Mouse (Mus musculus) forebrain, embryonic 11.5 days (tissue): ENCODE measurements around the gene Pi4k2a. TPM values are rescaled to one million over a fixed set of nuclear protein-coding genes. Genes with fewer than 3 reads are reported as not detected.
"Not testable (repeated sequence)": the region's sequence is repeated elsewhere in the genome, so short reads cannot be mapped to it uniquely, and the experiment has no call there.

Experiments used
- ATAC-seq: fragments of 200-750 bp; cut with Nextera tagmentation; replicated peaks from 2 replicates; pipeline ENCODE4 v1.8.0; 2017; ENCODE audit warnings: moderate TSS enrichment; ENCODE audit not compliant: low FRiP score
- DNase-seq: peaks from one replicate; pipeline ENCODE4 v3.0.0-alpha.2; 2017; ENCODE audit warnings: low spot score
- H3K27ac ChIP-seq: fragments of 300-500 bp; sonication (generic); 2 replicates; pipeline ENCODE4 v1.5.1; 2014; ENCODE audit warnings: low read depth, low read length
- H3K27me3 ChIP-seq: fragments of 300-500 bp; sonication (generic); 2 replicates; pipeline ENCODE4 v1.6.1; 2014; ENCODE audit warnings: mild to moderate bottlenecking, low read length, mixed read lengths; ENCODE audit not compliant: control insufficient read depth, insufficient read depth
- H3K36me3 ChIP-seq: fragments of 300-500 bp; sonication (generic); 2 replicates; pipeline ENCODE4 v1.6.1; 2014; ENCODE audit warnings: mild to moderate bottlenecking, low read length, moderate library complexity, mixed read lengths; ENCODE audit not compliant: control insufficient read depth, insufficient read depth
- H3K4me1 ChIP-seq: fragments of 300-500 bp; sonication (generic); replicated peaks from 2 replicates; pipeline ENCODE4 v1.6.1; 2014; ENCODE audit warnings: low read length, mixed read lengths; ENCODE audit not compliant: control insufficient read depth, insufficient read depth
- H3K4me2 ChIP-seq: fragments of 300-500 bp; sonication (generic); 2 replicates; pipeline ENCODE4 v1.6.1; 2014; ENCODE audit warnings: low read depth, mild to moderate bottlenecking, low read length, moderate library complexity, mixed read lengths; ENCODE audit not compliant: severe bottlenecking
- H3K4me3 ChIP-seq: fragments of 300-500 bp; sonication (generic); 2 replicates; pipeline ENCODE4 v1.5.1; 2014; ENCODE audit warnings: low read depth, low read length
- H3K9ac ChIP-seq: fragments of 300-500 bp; sonication (generic); 2 replicates; pipeline ENCODE4 v1.6.1; 2014; ENCODE audit warnings: low read length
- H3K9me3 ChIP-seq: fragments of 300-500 bp; sonication (generic); 2 replicates; pipeline ENCODE4 v1.6.1; 2016; ENCODE audit warnings: low read length, mixed read lengths; ENCODE audit not compliant: control insufficient read depth
- WGBS: fragments of 180-500 bp; shearing (Covaris S2); extraction: QIAGEN DNeasy Blood & Tissue Kit; methylation state at CpG from one replicate; pipeline ENCODE4 v1.1.7; 2014; 5-methylcytosine and 5-hydroxymethylcytosine counted together
- polyA plus RNA-seq: library from polyadenylated mRNA; unstranded; fragments of >200 nt; fragmentation: Nextera tagmentation; extraction: Ambion mirVana; gene quantifications from 2 replicates; pipeline ENCODE4 v1.2.1, GENCODE M21; 2014

The Pi4k2a gene
- polyA plus RNA-seq, 1 experiment from 2014 or later, result 29.0 TPM

DNA sequence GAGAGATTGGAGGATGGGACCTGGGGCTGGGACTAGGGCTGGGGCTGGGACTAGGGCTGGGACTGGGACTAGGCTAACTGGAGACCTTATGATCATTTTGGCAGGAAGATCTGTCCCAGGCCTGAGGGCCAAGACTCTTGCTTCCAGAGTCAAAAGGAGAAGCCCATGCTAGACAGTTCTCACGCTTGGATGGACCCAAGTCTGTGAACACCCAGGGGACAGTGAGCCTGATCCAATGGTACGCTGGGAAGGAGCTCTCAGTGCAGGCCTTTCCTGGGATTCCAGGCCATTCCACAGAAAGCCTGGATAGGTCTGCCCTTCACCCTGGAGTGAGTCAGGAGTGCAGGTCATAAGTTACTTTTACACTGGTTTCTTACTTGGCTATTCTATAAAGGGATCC lies 15.2 kb upstream of the Pi4k2a start:
- ATAC-seq (no peak), DNase-seq (no peak)
- no peaks in the 10 kb centered on the region for H3K4me1 ChIP-seq
- H3K9ac ChIP-seq, result no peak overlapping the region
- H3K4me3 ChIP-seq, result no peak overlapping the region
- no peaks in the 10 kb centered on the region; the same call in 1 of the 2 replicates for H3K36me3 ChIP-seq
- H3K27me3 ChIP-seq, result no peaks in the 10 kb centered on the region
- 87% methylated on average over 2 of the region's 2 CpGs for WGBS
- no peak overlapping the region for H3K4me2 ChIP-seq
- H3K27ac ChIP-seq, result no peak overlapping the region
- no peaks in the 10 kb centered on the region for H3K9me3 ChIP-seq

- Histone ChIP-seq H3K27ac (no peak overlapping the region), H3K4me2 (no peak overlapping the region), H3K27me3 (no peaks in the 10 kb centered on the region), H3K4me1 (no peaks in the 10 kb centered on the region), H3K36me3 (no peaks in the 10 kb centered on the region; the same call in 1 of the 2 replicates), H3K4me3 (no peak overlapping the region), H3K9ac (no peak overlapping the region), H3K9me3 (no peaks in the 10 kb centered on the region)
- ATAC-seq (no peak), DNase-seq (no peak)
- WGBS, result 93% methylated on average over 16 of the region's 16 CpGs
Measured at GRCm38 (mm10) chr19:42075992-42076391, 14.3 kb upstream of the Pi4k2a start.

DNA sequence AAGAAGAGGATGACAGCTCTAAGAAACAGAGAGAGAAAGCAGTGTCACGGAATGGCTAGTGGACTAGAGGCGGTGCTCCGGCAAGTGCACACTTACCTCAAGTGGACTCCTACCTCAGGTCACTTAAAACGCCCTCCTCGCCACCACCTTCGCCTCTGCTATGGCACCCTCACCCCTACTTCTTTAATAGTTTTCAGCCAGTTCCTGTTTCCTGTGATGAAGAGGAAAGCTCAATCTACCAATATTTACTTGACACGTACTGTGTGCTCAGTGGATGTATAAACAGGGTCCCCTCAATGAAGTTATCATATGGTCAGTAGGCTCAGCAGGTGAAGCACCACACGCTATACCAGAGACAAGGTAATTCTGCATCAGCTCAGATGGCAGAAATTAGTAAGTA lies 11.7 kb upstream of the Pi4k2a start:
- no peaks in the 10 kb centered on the region; the same call in 1 of the 2 replicates for H3K36me3 ChIP-seq
- no peak overlapping the region for H3K4me2 ChIP-seq
- H3K4me3 ChIP-seq, result no peak overlapping the region
- no peaks in the 10 kb centered on the region for H3K9me3 ChIP-seq
- WGBS, result 91% methylated on average over 8 of the region's 8 CpGs
- DNase-seq (no peak), ATAC-seq (no peak)
- no peaks in the 10 kb centered on the region for H3K27me3 ChIP-seq
- no peak overlapping the region for H3K27ac ChIP-seq
- H3K9ac ChIP-seq, result no peak overlapping the region
- no peaks in the 10 kb centered on the region for H3K4me1 ChIP-seq

DNA sequence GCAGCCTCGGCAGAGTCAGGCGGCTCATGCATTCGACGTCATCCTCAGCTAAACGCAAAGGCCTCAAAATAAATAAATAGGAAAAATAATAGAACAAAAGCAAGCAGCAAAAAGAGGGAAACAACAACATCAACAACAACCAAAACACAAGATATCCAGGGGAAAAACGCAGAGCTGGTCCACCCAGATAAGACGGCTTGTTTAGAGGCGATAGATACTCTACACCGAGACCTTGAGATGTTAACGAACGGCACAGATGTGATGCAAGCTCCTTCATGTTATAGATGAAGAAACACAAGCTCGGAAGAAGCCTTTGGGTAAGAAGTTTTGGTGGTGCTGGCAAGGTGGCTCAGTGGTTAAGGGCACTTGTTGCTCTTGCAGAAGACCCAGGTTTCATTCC lies 11.3 kb upstream of the Pi4k2a start:
- H3K27me3 ChIP-seq, result no peaks in the 10 kb centered on the region
- H3K4me1 ChIP-seq, result no peaks in the 10 kb centered on the region
- H3K4me3 ChIP-seq, result no peak overlapping the region
- H3K27ac ChIP-seq, result no peak overlapping the region
- no peaks in the 10 kb centered on the region for H3K9me3 ChIP-seq
- ATAC-seq, result no peak
- H3K4me2 ChIP-seq, result no peak overlapping the region
- no peak for DNase-seq
- WGBS, result 92% methylated on average over 12 of the region's 12 CpGs
- no peak overlapping the region for H3K9ac ChIP-seq
- H3K36me3 ChIP-seq, result no peaks in the 10 kb centered on the region; the same call in 1 of the 2 replicates

DNA sequence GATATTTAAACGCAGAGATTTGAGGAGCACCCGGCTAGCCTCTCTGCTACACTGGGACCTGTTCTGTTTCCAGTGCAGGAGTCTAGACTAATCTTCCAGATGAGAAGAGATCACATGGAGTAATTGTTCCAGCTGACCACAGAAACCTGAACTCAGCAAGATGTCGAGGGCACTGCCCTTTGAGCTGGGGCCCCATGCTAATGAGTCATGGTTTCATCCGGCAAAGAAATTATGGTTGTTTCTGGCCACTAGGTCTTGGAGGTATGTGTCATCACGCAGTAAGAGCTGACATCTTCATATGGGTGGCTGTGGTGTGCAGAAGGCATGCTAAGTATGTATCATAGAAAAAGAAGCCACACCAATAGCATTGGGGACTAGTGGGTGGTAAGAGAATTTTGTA lies 10.3 kb upstream of the Pi4k2a start:
- ATAC-seq, result no peak
- DNase-seq, result no peak
- Histone ChIP-seq H3K4me2 (no peak overlapping the region), H3K27ac (no peak overlapping the region), H3K9ac (no peak overlapping the region), H3K4me1 (no peaks in the 10 kb centered on the region), H3K4me3 (no peak overlapping the region), H3K36me3 (no peaks in the 10 kb centered on the region; the same call in 1 of the 2 replicates), H3K9me3 (no peaks in the 10 kb centered on the region), H3K27me3 (no peaks in the 10 kb centered on the region)
- WGBS, result 85% methylated on average over 5 of the region's 5 CpGs

DNA sequence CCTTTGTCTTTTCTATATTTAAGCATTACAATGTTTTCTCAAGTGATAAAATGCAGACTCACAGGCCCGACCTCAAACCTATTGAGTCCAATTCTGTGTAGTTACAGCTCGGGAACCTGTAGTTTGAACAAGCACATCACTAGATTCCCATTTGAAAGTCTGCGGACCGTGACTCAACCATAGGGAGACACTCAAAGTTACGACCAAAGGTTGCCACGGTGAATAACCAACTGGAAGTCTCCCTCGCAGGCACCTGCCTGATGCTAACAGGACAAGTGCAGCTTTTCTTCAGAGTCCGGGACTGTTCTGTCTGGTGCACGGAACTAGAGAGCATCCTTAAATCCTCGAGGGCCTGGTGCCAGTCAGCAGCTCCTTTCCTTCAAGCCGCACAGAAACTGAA lies 9.8 kb upstream of the Pi4k2a start:
- WGBS, result 89% methylated on average over 11 of the region's 11 CpGs
- H3K4me3 ChIP-seq, result no peak overlapping the region
- H3K36me3 ChIP-seq, result no peaks in the 10 kb centered on the region; the same call in 1 of the 2 replicates
- H3K4me2 ChIP-seq, result no peak overlapping the region
- H3K4me1 ChIP-seq, result 0 out of 2 replicates have a peak, but pooled peaks cover 1% of the 10 kb centered on the region
- no peak for DNase-seq
- H3K9me3 ChIP-seq, result no peaks in the 10 kb centered on the region
- H3K27me3 ChIP-seq, result no peaks in the 10 kb centered on the region
- no peak for ATAC-seq
- H3K9ac ChIP-seq, result no peak overlapping the region
- no peak overlapping the region for H3K27ac ChIP-seq

DNA sequence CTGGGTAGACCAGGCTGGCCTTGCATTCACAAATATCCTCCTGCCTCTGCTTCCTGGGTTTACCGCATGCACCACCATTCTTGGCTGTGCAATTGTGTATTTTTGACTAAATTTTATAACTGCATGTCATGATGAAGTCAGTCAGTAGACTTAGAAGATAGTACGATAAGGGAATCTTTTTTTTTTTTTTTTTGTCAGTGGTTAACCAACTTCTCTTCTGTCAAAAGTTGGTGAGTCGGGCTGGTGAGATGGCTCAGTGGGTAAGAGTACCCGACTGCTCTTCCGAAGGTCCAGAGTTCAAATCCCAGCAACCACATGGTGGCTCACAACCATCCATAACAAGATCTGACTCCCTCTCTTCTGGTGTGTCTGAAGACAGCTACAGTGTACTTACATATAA lies 8.7 kb upstream of the Pi4k2a start:
- not testable (repeated sequence) for H3K9me3 ChIP-seq, H3K9ac ChIP-seq, H3K4me2 ChIP-seq, H3K4me3 ChIP-seq, H3K4me1 ChIP-seq, H3K36me3 ChIP-seq, H3K27me3 ChIP-seq, H3K27ac ChIP-seq, DNase-seq, ATAC-seq
- 95% methylated on average over 5 of the region's 5 CpGs for WGBS

DNA sequence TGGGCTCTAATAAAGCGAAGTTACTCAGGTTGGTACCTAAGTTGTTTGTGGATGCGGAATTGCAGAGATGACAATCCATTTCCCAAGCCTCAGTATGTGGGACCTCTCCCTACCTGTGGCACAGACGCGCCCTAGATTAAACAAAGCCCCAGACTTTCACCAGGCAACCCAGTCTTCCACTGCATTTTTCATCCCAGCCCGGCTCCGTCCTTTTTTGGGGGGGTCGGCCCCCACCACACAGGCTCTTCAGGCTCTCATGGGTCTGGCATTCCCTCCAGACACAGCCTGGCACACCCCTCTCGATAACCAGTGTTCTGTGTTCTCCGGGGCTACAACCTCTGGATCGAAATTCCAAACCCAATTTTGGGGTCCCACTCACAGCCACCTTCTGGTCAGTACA lies 4.6 kb upstream of the Pi4k2a start:
- no peak overlapping the region for H3K27ac ChIP-seq
- DNase-seq (no peak), ATAC-seq (no peak)
- H3K9me3 ChIP-seq, result no peaks in the 10 kb centered on the region
- peak overlapping the region; percentile 76 for H3K4me3 ChIP-seq
- H3K4me1 ChIP-seq, result peaks cover 6% of the 10 kb centered on the region; the same call in 1 of the 2 replicates
- WGBS, result 8% methylated on average over 10 of the region's 10 CpGs
- peak overlapping the region; percentile 81 for H3K4me2 ChIP-seq
- H3K36me3 ChIP-seq, result no peaks in the 10 kb centered on the region
- H3K9ac ChIP-seq, result peak overlapping the region; percentile 83
- H3K27me3 ChIP-seq, result no peaks in the 10 kb centered on the region

GRCm38 (mm10) chr19:42086166-42086565 lies 4.1 kb upstream of the Pi4k2a start, which contains the start of gene Morn4:
Morn4 (minus strand) TSS chr19:42086357.
- Histone ChIP-seq H3K4me2 (peak within 1 kb of the TSS; percentile 81), H3K4me3 (peak within 1 kb of the TSS; percentile 76), H3K36me3 (no peaks in the 10 kb centered on the region), H3K9ac (peak within 1 kb of the TSS; percentile 83), H3K9me3 (no peaks in the 10 kb centered on the region), H3K27me3 (no peaks in the 10 kb centered on the region), H3K4me1 (peaks cover 7% of the 10 kb centered on the region; the same call in 1 of the 2 replicates), H3K27ac (peak within 1 kb of the TSS; percentile 41)
- ATAC-seq, result peak; percentile 89
- peak; percentile 95 for DNase-seq
- WGBS, result 0% methylated on average over 21 of the region's 21 CpGs
